Mouse (Mus musculus) retina, postnatal 1 day (tissue): Measurements from ENCODE around the gene Tmem109.

Experiments used
- DNase-seq: peaks from one replicate; pipeline ENCODE4 v3.0.0-alpha.2; 2012

Tmem109 gene

DNA sequence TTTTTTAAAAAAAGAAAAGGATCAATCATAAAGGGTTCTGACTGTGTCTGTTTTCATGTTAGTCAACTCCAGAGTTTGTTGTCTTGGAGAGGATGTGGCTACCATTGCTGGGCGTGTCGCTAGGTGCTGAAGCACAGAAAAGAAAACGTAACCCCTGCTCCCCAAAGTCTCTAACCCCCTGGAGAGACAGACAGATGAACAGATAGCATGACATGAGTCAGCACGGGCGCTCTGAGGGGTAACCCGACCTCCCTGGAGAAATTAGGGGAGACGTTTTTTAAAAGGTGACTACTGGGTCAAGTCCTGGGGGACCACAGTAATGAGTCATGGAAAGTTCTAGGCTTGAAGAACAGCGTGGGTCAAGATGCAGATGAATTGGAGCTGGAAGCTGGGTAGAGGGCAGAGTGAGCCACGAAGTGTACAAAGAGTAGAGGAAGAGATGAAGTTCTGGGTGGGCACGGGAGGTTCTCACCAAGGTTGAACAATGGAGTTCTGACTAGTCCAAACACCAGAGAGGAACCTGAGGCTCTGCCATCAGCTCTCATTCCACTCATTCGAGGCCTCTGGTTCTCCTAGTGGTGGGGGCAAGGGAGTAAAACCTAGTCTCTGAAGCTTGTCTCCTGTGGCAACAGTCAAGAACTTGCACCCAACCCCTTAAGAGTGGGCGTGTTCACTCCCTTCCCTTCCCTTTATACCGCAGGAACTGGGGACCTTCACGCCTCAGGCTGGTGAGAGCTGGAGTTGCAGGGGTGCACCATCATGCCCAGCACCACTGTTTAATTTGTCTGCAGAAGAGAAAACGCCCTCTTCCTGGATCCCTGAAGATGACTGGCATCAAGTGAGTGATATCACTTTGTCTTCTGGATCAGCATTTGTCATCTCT, 42.5 kb downstream of the Tmem109 start, which contains the start of gene Slc15a3:
Gene Slc15a3 (plus strand): TSS at position 718 of the 883 bp plus-strand sequence.
- no peak for DNase-seq

DNA sequence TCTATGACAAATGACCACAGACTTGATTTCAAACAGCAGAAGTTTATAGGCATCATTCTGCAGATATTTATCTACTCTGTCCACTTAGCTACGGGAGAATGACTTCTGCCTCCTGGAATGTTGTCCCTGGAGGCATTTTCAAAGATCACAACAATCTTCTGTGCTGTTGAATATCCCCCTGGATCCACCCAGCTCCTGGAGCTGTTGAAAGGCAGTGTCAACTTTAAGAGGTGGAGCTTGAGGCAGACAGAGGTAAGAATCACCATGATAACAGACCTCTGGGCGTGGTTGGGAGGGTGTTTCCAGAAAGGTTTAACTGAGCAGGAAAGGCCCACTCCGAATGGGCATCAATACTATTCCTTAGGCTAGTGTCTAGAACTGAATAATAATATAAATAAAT, 46.1 kb downstream of the Tmem109 start:
- no peak for DNase-seq

GRCm38 (mm10) chr19:10833611-10834010, 48.2 kb downstream of the Tmem109 start:
- DNase-seq: no peak

GRCm38 (mm10) chr19:10832030-10832429, 49.8 kb downstream of the Tmem109 start:
- no peak for DNase-seq

- peak; percentile 82 for DNase-seq
These were observed 50.4 kb downstream of the Tmem109 start for GRCm38 (mm10) chr19:10831424-10831823.

DNA sequence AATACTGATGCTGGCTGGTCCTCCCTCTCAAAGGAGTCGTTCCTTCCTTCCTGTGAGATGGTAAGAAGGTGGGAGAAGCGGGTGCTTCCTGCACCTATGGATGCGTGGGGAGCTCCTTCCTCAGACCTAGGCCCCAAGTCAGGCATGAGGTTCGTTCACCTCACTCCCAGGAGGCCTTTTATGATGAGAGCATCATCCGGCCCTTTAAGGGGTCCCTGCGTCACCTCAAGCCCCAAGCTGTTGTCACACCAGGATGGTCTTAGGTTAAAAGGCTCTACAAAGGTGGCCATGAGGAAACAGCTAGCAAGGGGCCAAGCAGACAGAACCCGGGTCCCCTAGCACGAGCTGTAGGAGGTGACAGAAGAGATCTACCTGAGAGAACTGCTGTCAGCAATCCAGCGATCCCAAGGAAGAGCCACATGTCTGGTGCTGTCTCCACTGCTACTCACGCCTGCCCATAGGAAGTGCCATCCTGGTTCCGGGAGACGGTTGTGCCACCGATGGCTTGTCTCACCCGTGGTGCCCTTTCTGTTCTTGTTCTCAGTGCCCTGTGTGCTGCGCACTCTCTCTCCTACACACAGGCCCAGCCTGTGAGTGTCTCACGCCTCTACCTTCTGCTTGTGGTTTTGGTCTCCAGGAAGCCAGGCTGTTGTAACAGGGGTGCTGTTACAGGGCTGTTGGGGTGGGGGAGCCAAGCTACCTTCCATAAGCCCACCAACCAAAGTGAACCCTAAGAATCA, 52.2 kb downstream of the Tmem109 start, which contains the start of gene Cd6:
Gene Cd6 (minus strand): TSS at position 623 of the 740 bp plus-strand sequence.
- DNase-seq: no peak

GRCm38 (mm10) chr19:10828321-10828720, 53.5 kb downstream of the Tmem109 start:
- DNase-seq: no peak

DNA sequence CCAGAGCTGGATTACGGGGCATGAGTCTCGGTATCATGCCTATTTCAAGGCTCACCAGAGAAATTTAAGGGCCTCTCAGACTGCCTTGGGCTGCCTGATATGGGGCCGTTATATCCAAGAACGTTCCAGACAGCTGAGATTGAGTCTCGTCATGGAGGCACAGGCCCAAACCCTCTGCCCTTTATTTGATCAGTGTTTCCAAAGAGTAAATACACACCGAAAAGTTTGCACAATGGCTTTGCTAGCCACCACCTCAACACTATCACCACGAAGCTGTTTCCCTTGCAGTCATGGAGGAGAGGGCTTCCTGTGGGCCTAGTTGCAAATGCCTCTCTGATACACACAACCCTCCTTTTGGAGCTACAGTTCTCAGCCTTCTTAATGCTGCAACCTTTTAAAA, 57.7 kb downstream of the Tmem109 start:
- no peak for DNase-seq

- DNase-seq: no peak
These were observed 59.3 kb downstream of the Tmem109 start for GRCm38 (mm10) chr19:10822534-10822933.

DNA sequence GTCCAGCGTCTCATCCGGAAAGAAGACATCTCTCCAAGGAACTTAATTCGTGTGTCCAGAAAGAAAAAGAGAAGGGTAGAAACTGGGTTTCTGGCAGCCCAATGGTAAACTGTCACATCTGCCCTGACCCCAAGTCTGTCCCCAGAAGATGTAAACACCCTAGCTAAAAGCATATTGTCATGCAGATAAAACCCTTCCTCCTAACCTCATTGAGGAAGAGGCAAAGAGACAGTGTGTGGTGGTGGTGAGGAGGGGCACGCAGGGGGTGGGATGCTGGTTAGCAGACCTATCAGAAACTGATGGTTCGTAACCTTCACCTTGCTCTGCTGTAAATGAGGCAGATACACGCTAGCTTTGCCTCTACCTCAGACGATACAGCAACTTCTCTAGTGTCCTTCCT, 60.5 kb downstream of the Tmem109 start:
- no peak for DNase-seq
